Mouse (Mus musculus) forebrain, embryonic 14.5 days (tissue): ENCODE results near the gene Kcnma1. TPM values are rescaled to one million over a fixed set of nuclear protein-coding genes. Genes with fewer than 3 reads are reported as not detected.

Source experiments
- ATAC-seq: fragments of 200-750 bp; cut with Nextera tagmentation; 2 replicates; pipeline ENCODE4 v1.8.0; 2017; ENCODE audit warnings: mild to moderate bottlenecking, moderate library complexity
- DNase-seq: peaks from one replicate; pipeline ENCODE4 v3.0.0-alpha.2; 2015; ENCODE audit warnings: low spot score
- H3K27ac ChIP-seq: fragments of 300-500 bp; sonication (generic); 2 replicates; pipeline ENCODE4 v1.5.1; 2014; ENCODE audit warnings: low read depth, mild to moderate bottlenecking, control low read depth, low read length, moderate library complexity
- H3K27me3 ChIP-seq: fragments of 300-500 bp; sonication (generic); replicated peaks from 2 replicates; pipeline ENCODE4 v1.6.1; 2014; ENCODE audit warnings: low read length, control low read depth, mixed read lengths; ENCODE audit not compliant: control insufficient read depth, insufficient read depth
- H3K36me3 ChIP-seq: fragments of 300-500 bp; sonication (generic); 2 replicates; pipeline ENCODE4 v1.6.1; 2014; ENCODE audit warnings: low read length, control low read depth; ENCODE audit not compliant: control insufficient read depth, insufficient read depth
- H3K4me1 ChIP-seq: fragments of 300-500 bp; sonication (generic); 2 replicates; pipeline ENCODE4 v1.6.1; 2014; ENCODE audit warnings: antibody characterized with exemption, low read length, control low read depth; ENCODE audit not compliant: control insufficient read depth, insufficient read depth
- H3K4me2 ChIP-seq: fragments of 300-500 bp; sonication (generic); 2 replicates; pipeline ENCODE4 v1.6.1; 2014; ENCODE audit warnings: mild to moderate bottlenecking, control low read depth, low read length
- H3K4me3 ChIP-seq: fragments of 300-500 bp; sonication (generic); 2 replicates; pipeline ENCODE4 v1.5.1; 2014; ENCODE audit warnings: low read depth, low read length, control low read depth
- H3K9ac ChIP-seq: fragments of 300-500 bp; sonication (generic); 2 replicates; pipeline ENCODE4 v1.6.1; 2014; ENCODE audit warnings: mild to moderate bottlenecking, low read length, control low read depth, moderate library complexity
- H3K9me3 ChIP-seq: fragments of 300-500 bp; sonication (generic); replicated peaks from 2 replicates; pipeline ENCODE4 v1.6.1; 2016; ENCODE audit warnings: low read length, control low read depth, mixed read lengths; ENCODE audit not compliant: control insufficient read depth
- WGBS: fragments of 180-500 bp; shearing (Covaris S2); extraction: QIAGEN DNeasy Blood & Tissue Kit; methylation state at CpG from one replicate; pipeline ENCODE4 v1.1.7; 2014; 5-methylcytosine and 5-hydroxymethylcytosine counted together
- polyA plus RNA-seq: library from polyadenylated mRNA; unstranded; fragments of >200 nt; fragmentation: Nextera tagmentation; extraction: Ambion mirVana; gene quantifications from 2 replicates; pipeline ENCODE4 v1.2.1, GENCODE M21; 2014

Kcnma1 gene
- polyA plus RNA-seq, 1 experiment from 2014 or later, result 6.6 TPM

GRCm38 (mm10) chr14:23942103-23942502 lies 72.2 kb downstream of the Kcnma1 start:
- Histone ChIP-seq H3K4me1 (no peaks in the 10 kb centered on the region), H3K9ac (no peak overlapping the region), H3K4me3 (no peak overlapping the region), H3K9me3 (no peaks in the 10 kb centered on the region), H3K4me2 (no peak overlapping the region), H3K27me3 (no peaks in the 10 kb centered on the region), H3K27ac (no peak overlapping the region), H3K36me3 (no peaks in the 10 kb centered on the region)
- ATAC-seq (no peak), DNase-seq (no peak)
- 91% methylated on average over 8 of the region's 8 CpGs for WGBS

- WGBS, result 49% methylated on average over 6 of the region's 6 CpGs
- Histone ChIP-seq H3K9ac (no peak overlapping the region), H3K36me3 (no peaks in the 10 kb centered on the region), H3K27ac (no peak overlapping the region), H3K4me3 (no peak overlapping the region), H3K4me2 (no peak overlapping the region), H3K27me3 (no peaks in the 10 kb centered on the region), H3K9me3 (no peaks in the 10 kb centered on the region), H3K4me1 (no peaks in the 10 kb centered on the region)
- ATAC-seq (no peak), DNase-seq (no peak)
These were observed 79.3 kb downstream of the Kcnma1 start for GRCm38 (mm10) chr14:23935016-23935415.

- ATAC-seq (no peak), DNase-seq (no peak)
- H3K4me3 ChIP-seq, result no peak overlapping the region
- no peaks in the 10 kb centered on the region for H3K36me3 ChIP-seq
- 89% methylated on average over 6 of the region's 6 CpGs for WGBS
- H3K27ac ChIP-seq, result no peak overlapping the region
- no peak overlapping the region for H3K9ac ChIP-seq
- H3K4me1 ChIP-seq, result no peaks in the 10 kb centered on the region
- H3K9me3 ChIP-seq, result no peaks in the 10 kb centered on the region
- H3K27me3 ChIP-seq, result no peaks in the 10 kb centered on the region
- H3K4me2 ChIP-seq, result no peak overlapping the region
These were observed 82.6 kb downstream of the Kcnma1 start for GRCm38 (mm10) chr14:23931671-23932071.

GRCm38 (mm10) chr14:23929168-23929567 lies 85.1 kb downstream of the Kcnma1 start:
- no peak overlapping the region for H3K27ac ChIP-seq
- ATAC-seq, result no peak

GRCm38 (mm10) chr14:23923356-23923755 lies 90.9 kb downstream of the Kcnma1 start:
- ATAC-seq (no peak), DNase-seq (no peak)
- no peaks in the 10 kb centered on the region for H3K4me1 ChIP-seq
- no peaks in the 10 kb centered on the region for H3K27me3 ChIP-seq
- WGBS, result 78% methylated on average over 2 of the region's 2 CpGs
- no peak overlapping the region for H3K27ac ChIP-seq
- H3K4me3 ChIP-seq, result no peak overlapping the region
- no peak overlapping the region for H3K4me2 ChIP-seq
- H3K9ac ChIP-seq, result no peak overlapping the region
- no peaks in the 10 kb centered on the region for H3K9me3 ChIP-seq
- H3K36me3 ChIP-seq, result no peaks in the 10 kb centered on the region

More at GRCm38 (mm10) chr14:23929168-23929567, 85.1 kb downstream of the Kcnma1 start:
- DNase-seq, result no peak
- Histone ChIP-seq H3K4me1 (no peaks in the 10 kb centered on the region), H3K4me3 (no peak overlapping the region), H3K27me3 (no peaks in the 10 kb centered on the region), H3K36me3 (no peaks in the 10 kb centered on the region), H3K4me2 (no peak overlapping the region), H3K9ac (no peak overlapping the region), H3K9me3 (no peaks in the 10 kb centered on the region)
- 83% methylated on average over 3 of the region's 3 CpGs for WGBS

GRCm38 (mm10) chr14:23922755-23923154 lies 91.5 kb downstream of the Kcnma1 start:
- DNase-seq, result no peak
- no peaks in the 10 kb centered on the region for H3K9me3 ChIP-seq
- WGBS, result 82% methylated on average over 3 of the region's 3 CpGs
- no peaks in the 10 kb centered on the region for H3K4me1 ChIP-seq
- H3K36me3 ChIP-seq, result no peaks in the 10 kb centered on the region
- H3K4me3 ChIP-seq, result no peak overlapping the region
- no peak for ATAC-seq
- H3K27me3 ChIP-seq, result no peaks in the 10 kb centered on the region
- no peak overlapping the region for H3K9ac ChIP-seq
- H3K4me2 ChIP-seq, result no peak overlapping the region
- H3K27ac ChIP-seq, result no peak overlapping the region

GRCm38 (mm10) chr14:23911108-23911629 lies 103.1 kb downstream of the Kcnma1 start:
- no peaks in the 10 kb centered on the region for H3K4me1 ChIP-seq
- H3K4me2 ChIP-seq, result no peak overlapping the region
- no peaks in the 10 kb centered on the region for H3K27me3 ChIP-seq
- 67% methylated on average over 1 of the region's 1 CpGs for WGBS
- no peak overlapping the region for H3K27ac ChIP-seq
- DNase-seq (no peak), ATAC-seq (no peak)
- H3K4me3 ChIP-seq, result no peak overlapping the region
- no peaks in the 10 kb centered on the region for H3K36me3 ChIP-seq
- no peak overlapping the region for H3K9ac ChIP-seq
- no peaks in the 10 kb centered on the region for H3K9me3 ChIP-seq

GRCm38 (mm10) chr14:23908564-23908963 lies 105.7 kb downstream of the Kcnma1 start:
- Histone ChIP-seq H3K9ac (no peak overlapping the region), H3K36me3 (no peaks in the 10 kb centered on the region), H3K4me3 (no peak overlapping the region), H3K9me3 (no peaks in the 10 kb centered on the region), H3K27me3 (no peaks in the 10 kb centered on the region), H3K4me1 (no peaks in the 10 kb centered on the region), H3K4me2 (no peak overlapping the region), H3K27ac (no peak overlapping the region)
- no peak for DNase-seq
- WGBS, result 67% methylated on average over 5 of the region's 5 CpGs
- ATAC-seq, result no peak

GRCm38 (mm10) chr14:23902636-23903279 lies 111.5 kb downstream of the Kcnma1 start:
- 40% methylated on average over 10 of the region's 10 CpGs for WGBS
- Histone ChIP-seq H3K9me3 (no peaks in the 10 kb centered on the region), H3K27me3 (no peaks in the 10 kb centered on the region), H3K4me2 (no peak overlapping the region), H3K36me3 (no peaks in the 10 kb centered on the region), H3K4me3 (no peak overlapping the region), H3K9ac (no peak overlapping the region), H3K4me1 (no peaks in the 10 kb centered on the region), H3K27ac (no peak overlapping the region)
- no peak for ATAC-seq
- DNase-seq, result peak; percentile 51
